Mouse (Mus musculus) heart, embryonic 12.5 days (tissue): ENCODE measurements around the gene Psmc3ip. TPM values are rescaled to one million over a fixed set of nuclear protein-coding genes. Genes with fewer than 3 reads are reported as not detected.

Experiments used
- ATAC-seq: fragments of 200-750 bp; cut with Nextera tagmentation; 2 replicates; pipeline ENCODE4 v1.8.0; 2017; ENCODE audit warnings: moderate TSS enrichment, moderate library complexity; ENCODE audit not compliant: insufficient number of reproducible peaks, low FRiP score
- H3K27ac ChIP-seq: fragments of 300-500 bp; sonication (generic); 2 replicates; pipeline ENCODE4 v1.5.1; 2016; ENCODE audit warnings: mild to moderate bottlenecking, moderate library complexity; ENCODE audit not compliant: poor library complexity, severe bottlenecking
- H3K27me3 ChIP-seq: fragments of 300-500 bp; sonication (generic); replicated peaks from 2 replicates; pipeline ENCODE4 v1.6.1; 2016; ENCODE audit warnings: mild to moderate bottlenecking, moderate library complexity
- H3K36me3 ChIP-seq: fragments of 300-500 bp; sonication (generic); 2 replicates; pipeline ENCODE4 v1.6.1; 2016; ENCODE audit warnings: mild to moderate bottlenecking, moderate library complexity
- H3K4me1 ChIP-seq: fragments of 300-500 bp; sonication (generic); replicated peaks from 2 replicates; pipeline ENCODE4 v1.6.1; 2016; ENCODE audit warnings: mild to moderate bottlenecking
- H3K4me2 ChIP-seq: fragments of 300-500 bp; sonication (generic); 2 replicates; pipeline ENCODE4 v1.6.1; 2016; ENCODE audit warnings: mild to moderate bottlenecking, moderate library complexity
- H3K4me3 ChIP-seq: fragments of 300-500 bp; sonication (generic); 2 replicates; pipeline ENCODE4 v1.5.1; 2016; ENCODE audit warnings: mild to moderate bottlenecking
- H3K9ac ChIP-seq: fragments of 300-500 bp; sonication (generic); 2 replicates; pipeline ENCODE4 v1.6.1; 2016; ENCODE audit warnings: mild to moderate bottlenecking, moderate library complexity
- H3K9me3 ChIP-seq: fragments of 300-500 bp; sonication (generic); replicated peaks from 2 replicates; pipeline ENCODE4 v1.6.1; 2016; ENCODE audit warnings: mild to moderate bottlenecking, moderate library complexity
- WGBS: fragments of 180-500 bp; shearing (Covaris S2); methylation state at CpG from one replicate; pipeline ENCODE4 v1.1.7; 2016; 5-methylcytosine and 5-hydroxymethylcytosine counted together
- polyA plus RNA-seq: library from polyadenylated mRNA; unstranded; fragments of >200 nt; fragmentation: Nextera tagmentation; extraction: Ambion mirVana; gene quantifications from 2 replicates; pipeline ENCODE4 v1.2.1, GENCODE M21; 2016

Gene Psmc3ip
- polyA plus RNA-seq, 1 experiment from 2014 or later, result 20.8 TPM

GRCm38 (mm10) chr11:101062165-101062884 is 32.9 kb downstream of the Psmc3ip start:
- ATAC-seq, result no peak
- Histone ChIP-seq H3K27ac (peak overlapping the region; percentile 99), H3K36me3 (peaks cover 18% of the 10 kb centered on the region), H3K4me2 (peak overlapping the region; percentile 28; the same call in 1 of the 2 replicates), H3K27me3 (no peaks in the 10 kb centered on the region), H3K9me3 (no peaks in the 10 kb centered on the region), H3K4me1 (peaks cover 89% of the 10 kb centered on the region), H3K4me3 (no peak overlapping the region), H3K9ac (peak overlapping the region; percentile 72)
- WGBS, result 72% methylated on average over 12 of the region's 12 CpGs

GRCm38 (mm10) chr11:101061049-101061448 is 34.2 kb downstream of the Psmc3ip start:
- ATAC-seq, result no peak
- peaks cover 93% of the 10 kb centered on the region for H3K4me1 ChIP-seq
- H3K4me3 ChIP-seq, result no peak overlapping the region
- no peak overlapping the region for H3K4me2 ChIP-seq
- no peaks in the 10 kb centered on the region for H3K9me3 ChIP-seq
- peaks cover 18% of the 10 kb centered on the region for H3K36me3 ChIP-seq
- WGBS, result 72% methylated on average over 5 of the region's 5 CpGs
- peak overlapping the region; percentile 60; the same call in 1 of the 2 replicates for H3K9ac ChIP-seq
- H3K27me3 ChIP-seq, result no peaks in the 10 kb centered on the region
- peak overlapping the region; percentile 99 for H3K27ac ChIP-seq

GRCm38 (mm10) chr11:101060126-101060525 is 35.1 kb downstream of the Psmc3ip start:
- Histone ChIP-seq H3K9ac (peak overlapping the region; percentile 24), H3K27ac (peak overlapping the region; percentile 99), H3K4me3 (no peak overlapping the region), H3K4me2 (0 out of 2 replicates have a peak overlapping the region, but pooled peaks have one; percentile 0), H3K9me3 (no peaks in the 10 kb centered on the region), H3K27me3 (no peaks in the 10 kb centered on the region), H3K4me1 (peaks cover 99% of the 10 kb centered on the region), H3K36me3 (peaks cover 27% of the 10 kb centered on the region)
- 17% methylated on average over 8 of the region's 8 CpGs for WGBS
- ATAC-seq, result no peak

- Histone ChIP-seq H3K27ac (peak overlapping the region; percentile 99), H3K9me3 (no peaks in the 10 kb centered on the region), H3K9ac (peak overlapping the region; percentile 13; the same call in 1 of the 2 replicates), H3K36me3 (peaks cover 33% of the 10 kb centered on the region), H3K27me3 (no peaks in the 10 kb centered on the region), H3K4me3 (no peak overlapping the region), H3K4me2 (no peak overlapping the region), H3K4me1 (peaks cover 93% of the 10 kb centered on the region)
- WGBS, result 83% methylated on average over 10 of the region's 10 CpGs
- no peak for ATAC-seq
Measured at GRCm38 (mm10) chr11:101059473-101059872, 35.8 kb downstream of the Psmc3ip start.

- Histone ChIP-seq H3K4me1 (peaks cover 86% of the 10 kb centered on the region), H3K4me3 (no peak overlapping the region), H3K4me2 (peak overlapping the region; percentile 0; the same call in 1 of the 2 replicates), H3K27me3 (no peaks in the 10 kb centered on the region), H3K36me3 (peaks cover 40% of the 10 kb centered on the region), H3K9me3 (peaks cover 4% of the 10 kb centered on the region), H3K9ac (peak overlapping the region; percentile 58), H3K27ac (peak overlapping the region; percentile 99)
- 41% methylated on average over 5 of the region's 5 CpGs for WGBS
- ATAC-seq, result peak; percentile 22; the same call in 1 of the 2 replicates
Measured at GRCm38 (mm10) chr11:101058726-101059125, 36.5 kb downstream of the Psmc3ip start.

- Histone ChIP-seq H3K9me3 (peaks cover 4% of the 10 kb centered on the region), H3K36me3 (peaks cover 46% of the 10 kb centered on the region), H3K4me1 (peaks cover 77% of the 10 kb centered on the region), H3K9ac (0 out of 2 replicates have a peak overlapping the region, but pooled peaks have one; percentile 3), H3K27ac (peak overlapping the region; percentile 99), H3K4me2 (no peak overlapping the region), H3K27me3 (no peaks in the 10 kb centered on the region), H3K4me3 (no peak overlapping the region)
- WGBS, result 29% methylated on average over 5 of the region's 5 CpGs
- no peak for ATAC-seq
Measured at GRCm38 (mm10) chr11:101057860-101058259, 37.4 kb downstream of the Psmc3ip start.

- ATAC-seq, result peak; percentile 30
- Histone ChIP-seq H3K4me3 (no peak overlapping the region), H3K27me3 (no peaks in the 10 kb centered on the region), H3K9me3 (peaks cover 4% of the 10 kb centered on the region), H3K36me3 (peaks cover 48% of the 10 kb centered on the region), H3K4me1 (peaks cover 67% of the 10 kb centered on the region), H3K9ac (peak overlapping the region; percentile 41), H3K4me2 (peak overlapping the region; percentile 11; the same call in 1 of the 2 replicates), H3K27ac (peak overlapping the region; percentile 99)
- WGBS, result 18% methylated on average over 8 of the region's 8 CpGs
Measured at GRCm38 (mm10) chr11:101056885-101057284, 38.4 kb downstream of the Psmc3ip start.

GRCm38 (mm10) chr11:101055418-101055817 is 39.8 kb downstream of the Psmc3ip start:
- Histone ChIP-seq H3K27ac (no peak overlapping the region), H3K4me2 (no peak overlapping the region), H3K4me3 (no peak overlapping the region), H3K9ac (no peak overlapping the region), H3K9me3 (peaks cover 4% of the 10 kb centered on the region), H3K4me1 (peaks cover 52% of the 10 kb centered on the region), H3K36me3 (peaks cover 53% of the 10 kb centered on the region), H3K27me3 (no peaks in the 10 kb centered on the region)
- WGBS, result 66% methylated on average over 14 of the region's 14 CpGs
- ATAC-seq, result no peak

GRCm38 (mm10) chr11:101053974-101054373 is 41.3 kb downstream of the Psmc3ip start:
- Histone ChIP-seq H3K4me3 (no peak overlapping the region), H3K9ac (no peak overlapping the region), H3K9me3 (peaks cover 4% of the 10 kb centered on the region), H3K4me2 (no peak overlapping the region), H3K36me3 (peaks cover 68% of the 10 kb centered on the region), H3K27ac (no peak overlapping the region), H3K4me1 (peaks cover 38% of the 10 kb centered on the region), H3K27me3 (no peaks in the 10 kb centered on the region)
- 100% methylated on average over 1 of the region's 1 CpGs for WGBS
- no peak for ATAC-seq

GRCm38 (mm10) chr11:101052751-101053473 is 42.3 kb downstream of the Psmc3ip start:
- Histone ChIP-seq H3K4me1 (peaks cover 27% of the 10 kb centered on the region), H3K4me3 (no peak overlapping the region), H3K27me3 (no peaks in the 10 kb centered on the region), H3K9me3 (peaks cover 4% of the 10 kb centered on the region), H3K36me3 (peaks cover 78% of the 10 kb centered on the region), H3K4me2 (no peak overlapping the region), H3K27ac (no peak overlapping the region), H3K9ac (no peak overlapping the region)
- 94% methylated on average over 10 of the region's 10 CpGs for WGBS
- ATAC-seq, result no peak

- Histone ChIP-seq H3K9me3 (peaks cover 4% of the 10 kb centered on the region), H3K27ac (no peak overlapping the region), H3K27me3 (no peaks in the 10 kb centered on the region), H3K36me3 (peaks cover 91% of the 10 kb centered on the region), H3K4me2 (no peak overlapping the region), H3K4me1 (peaks cover 22% of the 10 kb centered on the region), H3K9ac (no peak overlapping the region), H3K4me3 (no peak overlapping the region)
- WGBS, result 74% methylated on average over 8 of the region's 8 CpGs
- ATAC-seq, result no peak
Measured at GRCm38 (mm10) chr11:101051617-101052016, 43.6 kb downstream of the Psmc3ip start.
